Mouse (Mus musculus) heart, adult 9 months (tissue): Measurements from ENCODE around the gene Bpifa2.
"Not testable (repeated sequence)": the region's sequence is repeated elsewhere in the genome, so short reads cannot be mapped to it uniquely, and the experiment has no call there.

Source experiments
- DNase-seq, 2 experiments: peaks; one replicate each; pipeline ENCODE4 v3.0.0; 2022; ENCODE audit warnings: low spot score in 2 of 2

Gene Bpifa2

DNA sequence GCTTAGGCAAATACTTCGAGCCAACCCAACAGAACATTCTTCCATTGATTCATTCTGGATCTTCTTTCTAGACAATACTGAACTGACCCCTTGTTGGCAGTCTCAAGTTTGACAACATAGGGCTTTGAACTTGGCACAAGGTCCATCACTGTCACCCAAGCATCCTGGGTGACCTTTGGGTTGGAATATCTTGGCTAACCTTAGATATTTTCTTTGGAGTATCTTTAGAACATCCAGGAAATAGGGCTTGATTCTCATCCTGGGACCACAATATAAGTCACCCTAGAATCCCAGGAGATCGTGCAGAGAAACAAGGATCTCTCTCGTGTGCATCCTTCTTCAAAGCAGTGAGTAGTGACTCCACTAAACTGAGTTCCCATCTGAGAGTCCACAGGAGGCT is at the start of gene Bpifa2:
Gene Bpifa2 (plus strand): TSS at position 301 of the 400 bp plus-strand sequence.
- no peak for DNase-seq

DNA sequence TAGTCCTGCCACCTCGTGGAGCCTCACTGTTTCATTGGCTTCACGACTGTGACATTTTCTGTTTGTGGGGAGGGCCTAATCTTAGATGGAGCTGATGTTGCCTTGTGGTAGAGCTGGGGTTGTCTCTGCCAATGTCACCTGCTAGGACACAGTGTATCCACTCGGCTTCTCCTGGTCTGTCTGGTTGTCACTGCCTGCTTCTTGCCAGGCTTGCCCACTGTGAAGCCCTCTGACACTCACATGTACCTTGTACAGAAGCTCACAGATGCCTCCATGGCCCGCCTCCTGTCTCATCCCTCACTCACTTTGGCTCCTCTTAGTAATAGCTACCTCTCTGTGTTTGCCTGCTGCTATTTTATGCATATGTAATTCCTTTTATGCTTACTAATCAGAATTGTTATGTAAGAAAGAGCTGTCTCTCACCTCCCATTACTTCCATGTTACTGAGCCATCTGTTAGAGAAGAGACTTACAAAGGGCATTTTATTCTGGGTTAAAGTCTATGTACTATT is 45.2 kb upstream of the Bpifa2 start:
- no peak for DNase-seq

DNA sequence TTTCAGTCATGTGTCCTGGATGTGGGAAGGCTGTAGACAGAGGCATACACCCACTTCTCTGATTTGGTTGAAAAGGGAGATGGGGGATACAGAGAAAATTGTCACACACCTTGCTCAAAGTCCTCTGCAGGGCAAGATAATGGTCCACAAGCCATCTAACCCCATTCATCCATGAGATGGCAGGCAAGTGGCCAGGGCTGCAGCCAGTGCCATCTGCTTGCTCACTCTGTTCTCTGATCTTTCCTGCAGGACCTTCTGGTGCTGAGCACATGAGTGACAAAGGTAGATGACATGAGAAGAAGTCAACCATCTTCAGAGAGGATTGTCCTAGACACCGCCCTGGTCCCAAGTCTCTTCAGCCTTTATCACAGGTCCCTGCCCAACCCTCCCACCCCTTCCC is 44.7 kb upstream of the Bpifa2 start:
- no peak for DNase-seq

DNA sequence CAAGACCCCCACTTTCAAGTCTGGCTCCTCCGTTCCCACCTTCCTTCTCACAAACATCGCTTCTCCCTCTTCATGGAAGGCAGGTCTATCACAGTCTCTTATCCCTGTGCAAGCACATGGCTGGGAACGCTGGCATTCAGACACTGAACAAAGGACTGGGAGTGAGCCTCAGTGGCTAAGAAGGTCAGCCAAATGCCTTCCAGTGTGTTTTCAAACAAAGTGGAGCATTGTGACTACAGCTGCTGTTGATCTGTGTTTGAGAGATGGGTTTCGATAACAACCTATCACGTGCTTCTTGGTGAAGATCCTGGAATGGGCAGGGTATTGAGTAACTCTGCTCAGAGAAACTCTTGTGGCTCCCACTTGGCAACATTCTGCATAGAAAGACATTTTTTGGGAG is 37.8 kb upstream of the Bpifa2 start:
- no peak for DNase-seq

DNA sequence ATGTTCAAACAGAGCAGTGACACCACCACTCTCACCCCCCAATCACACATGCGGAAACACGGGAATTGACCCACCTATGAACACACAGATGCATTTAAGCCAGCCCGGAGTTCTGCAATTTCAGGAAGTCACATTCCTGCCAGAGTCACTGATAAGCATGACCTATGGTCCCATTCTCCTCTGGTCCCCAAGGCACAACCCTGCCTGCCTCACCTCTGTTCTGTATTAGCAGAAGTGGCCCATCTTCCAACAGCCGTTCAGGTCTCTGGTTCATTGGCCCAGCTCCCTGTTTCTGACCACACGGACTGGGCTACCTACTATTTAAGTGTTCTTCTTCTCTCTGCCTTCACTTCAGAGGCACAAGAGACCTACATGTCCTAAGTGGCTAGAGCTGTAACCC is 33.5 kb upstream of the Bpifa2 start, which contains the start of gene Bpifa6:
Gene Bpifa6 (plus strand): TSS at position 364 of the 400 bp plus-strand sequence.
- DNase-seq, result no peak

DNA sequence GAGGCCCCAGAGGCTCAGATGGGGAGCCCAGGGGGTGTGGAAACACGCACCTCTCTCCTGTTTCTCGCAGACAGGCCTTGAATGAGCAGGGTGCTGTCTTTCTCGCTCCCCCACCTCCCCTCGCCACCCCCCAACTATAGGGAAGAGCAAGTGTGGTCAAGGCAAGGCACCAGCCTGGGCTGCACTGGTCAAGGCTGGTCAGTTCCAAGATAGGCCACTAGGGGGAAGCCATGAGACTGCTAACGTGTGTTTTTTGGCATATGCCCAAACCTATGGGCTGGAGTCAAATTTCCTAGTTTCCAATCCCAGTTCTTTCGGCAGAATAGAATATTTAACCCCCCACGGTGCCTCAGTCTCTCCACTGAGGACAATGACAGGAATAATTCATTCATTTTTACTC is 12.3 kb upstream of the Bpifa2 start:
- DNase-seq, result peak; percentile 39 to 65

DNA sequence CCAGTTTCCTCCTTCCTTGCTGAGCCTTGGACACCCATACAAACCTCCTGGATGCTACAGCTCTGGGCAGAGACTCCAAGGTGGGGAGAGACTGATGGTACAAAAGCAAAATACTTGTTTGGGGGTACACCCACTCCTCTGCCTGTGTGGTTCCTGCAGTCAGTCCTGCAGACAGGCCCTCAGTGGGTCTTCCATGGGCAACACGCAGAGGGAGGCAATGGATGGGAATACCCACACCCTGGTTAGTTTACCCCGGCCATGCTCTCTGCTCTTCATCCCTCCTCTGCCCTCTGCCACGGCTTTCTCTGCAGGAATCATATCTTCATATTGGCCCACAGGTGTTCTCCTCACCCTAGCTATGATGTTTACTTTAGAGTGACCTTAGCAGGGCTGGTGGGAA is 7.6 kb upstream of the Bpifa2 start:
- no peak for DNase-seq

DNA sequence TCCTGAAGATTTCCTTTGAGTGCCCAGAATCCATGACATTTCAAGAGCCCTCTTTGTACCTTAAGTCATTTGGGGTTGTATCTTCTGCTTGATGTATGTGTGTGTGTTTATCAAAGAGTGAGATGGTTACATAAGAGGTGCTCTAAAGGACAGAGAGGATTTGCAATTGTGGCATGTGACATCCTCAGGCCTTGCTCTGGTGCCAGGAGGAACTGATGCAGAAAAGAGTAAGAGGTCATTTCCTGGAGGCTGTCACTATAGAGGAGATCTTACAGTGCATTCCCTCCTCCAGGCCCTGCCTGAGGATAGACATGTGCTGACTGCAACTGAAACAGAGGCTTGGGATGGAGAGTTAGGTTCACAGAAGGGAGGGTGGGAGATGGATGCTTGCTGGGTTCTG is 7.0 kb upstream of the Bpifa2 start:
- DNase-seq, result no peak

DNA sequence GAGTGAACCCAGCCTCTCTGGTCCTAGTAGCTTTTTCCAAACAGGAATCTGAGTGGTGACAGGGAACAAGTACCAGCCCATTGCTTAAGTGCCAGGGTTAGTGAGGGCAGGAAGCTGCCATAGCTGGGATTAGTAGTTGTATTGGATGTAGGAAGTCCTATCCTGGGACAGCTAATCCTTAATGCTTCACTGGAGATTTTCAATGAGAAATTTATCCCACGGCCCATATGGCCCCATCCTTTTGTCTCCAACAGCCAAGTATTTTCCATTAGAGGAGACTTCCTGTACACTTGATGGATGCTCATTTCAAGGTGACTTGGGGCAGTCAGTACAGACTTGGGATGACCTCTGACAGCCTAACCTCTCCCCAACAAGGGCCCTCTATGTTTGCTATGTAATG is 3.6 kb upstream of the Bpifa2 start:
- DNase-seq, result no peak

DNA sequence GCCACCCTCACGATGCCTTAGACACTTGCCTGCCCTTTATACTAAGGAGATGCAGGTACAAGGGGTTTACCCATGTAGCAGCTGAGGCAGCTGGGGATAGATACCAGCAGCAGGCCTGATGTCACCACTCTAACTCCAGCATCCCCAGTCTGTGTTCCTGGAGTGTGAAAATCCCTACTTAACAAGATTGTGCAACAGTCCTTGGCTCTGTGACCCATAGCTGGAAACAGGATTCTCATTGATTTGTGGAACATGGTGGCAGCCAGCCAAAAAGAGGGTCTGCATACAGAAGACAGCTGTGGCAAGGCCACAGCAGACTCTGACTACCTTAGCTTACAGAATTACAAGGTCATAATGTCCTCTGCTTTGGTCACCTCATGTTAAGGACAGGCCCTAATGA is 3.0 kb upstream of the Bpifa2 start:
- DNase-seq, result no peak

DNA sequence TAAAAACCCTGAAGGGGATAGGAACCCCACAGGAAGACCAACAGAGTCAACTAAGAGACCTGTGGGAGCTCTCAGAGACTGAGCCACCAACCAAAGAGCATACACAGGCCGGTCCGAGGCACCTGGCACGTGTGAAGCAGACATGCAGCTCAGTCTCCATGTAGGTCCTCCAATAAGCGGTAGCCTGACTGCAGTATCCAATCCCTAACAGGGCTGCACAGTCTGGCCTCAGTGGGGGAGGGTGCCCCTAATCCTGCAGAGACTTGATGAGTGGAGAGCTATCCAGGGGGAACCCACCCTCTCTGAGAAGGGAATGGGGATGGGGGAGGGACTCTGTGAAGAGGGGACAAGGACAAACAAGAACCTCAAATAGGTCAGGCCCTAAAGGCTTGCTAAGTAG is 2.3 kb upstream of the Bpifa2 start:
- DNase-seq, result no peak

DNA sequence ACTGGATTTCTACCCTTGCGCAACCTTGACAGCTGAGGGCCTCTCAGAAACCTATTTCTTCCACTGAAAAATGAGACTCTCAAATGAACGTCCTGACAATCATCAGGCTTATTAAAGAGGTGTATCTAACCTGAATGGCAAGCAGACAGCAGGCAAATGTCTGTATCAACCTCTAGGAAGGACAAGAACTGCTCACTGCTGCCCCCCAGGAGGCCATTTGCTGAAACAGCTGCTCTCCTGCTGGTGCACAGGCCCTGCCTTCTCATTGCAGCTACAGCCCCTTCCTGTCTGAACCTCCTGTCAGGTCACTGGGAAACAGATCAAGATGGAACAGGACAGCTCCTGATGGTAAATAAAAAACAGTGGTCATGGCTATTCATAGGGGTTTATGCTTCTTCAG is 1.7 kb upstream of the Bpifa2 start:
- no peak for DNase-seq

DNA sequence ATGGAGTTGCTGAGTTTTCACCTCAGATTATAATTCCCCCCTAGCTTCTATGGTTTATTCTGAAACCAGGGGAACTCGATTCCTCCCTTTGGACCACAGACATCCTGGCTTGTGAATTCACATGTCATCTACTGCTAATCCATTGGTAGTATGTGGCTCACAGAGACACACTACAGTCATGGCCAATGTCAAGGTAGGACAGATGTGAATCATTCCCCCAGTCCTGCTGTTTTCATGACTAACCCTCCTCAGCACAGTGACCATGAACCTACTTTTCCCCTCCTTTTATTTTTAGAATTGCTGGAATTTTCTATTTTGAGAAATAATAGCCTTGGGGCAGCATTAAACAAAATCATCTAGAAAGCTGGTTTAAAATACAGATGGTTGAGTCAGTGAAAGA is 684 bp upstream of the Bpifa2 start:
- no peak for DNase-seq

DNA sequence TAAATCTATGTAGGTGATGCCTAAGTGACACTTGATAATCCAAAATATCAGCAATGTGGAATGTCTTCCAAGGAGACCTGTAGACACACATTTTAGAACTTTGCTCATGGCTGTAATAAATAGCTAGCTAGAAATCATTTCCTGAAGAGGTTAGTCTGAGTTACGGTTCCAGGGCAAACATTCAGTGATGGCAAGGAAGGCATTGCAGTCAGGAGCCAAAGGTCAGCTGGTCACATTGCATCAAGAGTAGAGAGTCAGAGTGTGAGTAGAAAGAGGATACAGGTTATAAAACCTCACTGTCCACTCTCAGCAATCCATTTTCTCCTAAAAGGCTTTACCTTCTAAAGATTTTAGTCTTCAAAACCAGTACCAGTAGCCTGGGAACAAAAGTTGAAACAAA is 9.9 kb downstream of the Bpifa2 start:
- no peak for DNase-seq

DNA sequence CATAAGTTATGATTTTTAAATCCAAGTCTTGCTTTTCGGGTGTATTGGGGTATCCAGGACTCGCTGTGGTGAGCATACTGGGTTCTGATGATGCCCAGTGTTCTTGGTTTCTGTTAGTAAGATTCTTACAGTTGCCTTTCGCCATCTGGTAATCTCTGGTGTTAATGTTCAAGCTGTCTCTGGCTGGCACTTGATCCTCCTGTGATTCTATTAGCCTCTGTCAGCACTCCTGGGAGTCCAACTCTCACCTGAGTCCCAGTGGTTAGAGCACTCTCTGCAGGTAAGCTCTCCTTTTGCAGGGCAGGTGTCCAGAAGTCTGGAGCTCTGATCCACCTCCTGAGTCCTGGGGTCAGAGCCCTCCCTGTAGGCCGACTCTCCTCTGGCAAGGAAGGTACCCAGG is 16.6 kb downstream of the Bpifa2 start:
- not testable (repeated sequence) for DNase-seq

DNA sequence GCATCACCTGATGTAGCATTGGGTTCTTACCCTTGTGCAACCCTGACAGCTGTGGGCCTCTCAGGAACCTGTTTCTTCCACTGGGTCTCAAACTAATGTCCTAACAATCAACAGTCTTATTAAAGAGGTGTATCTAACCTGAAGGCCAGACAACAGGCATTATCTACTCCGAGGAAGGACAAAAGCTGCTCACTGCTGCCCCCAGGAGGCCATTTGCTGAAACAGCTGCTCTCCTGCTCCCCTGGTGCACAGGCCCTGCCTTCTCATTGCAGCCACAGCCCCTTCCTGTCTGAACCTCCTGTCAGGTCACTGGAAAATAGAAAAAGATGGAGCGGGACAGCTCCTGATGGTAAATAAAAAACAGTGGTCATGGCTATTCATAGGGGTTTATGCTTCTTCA is 30.9 kb downstream of the Bpifa2 start:
- DNase-seq, result no peak

DNA sequence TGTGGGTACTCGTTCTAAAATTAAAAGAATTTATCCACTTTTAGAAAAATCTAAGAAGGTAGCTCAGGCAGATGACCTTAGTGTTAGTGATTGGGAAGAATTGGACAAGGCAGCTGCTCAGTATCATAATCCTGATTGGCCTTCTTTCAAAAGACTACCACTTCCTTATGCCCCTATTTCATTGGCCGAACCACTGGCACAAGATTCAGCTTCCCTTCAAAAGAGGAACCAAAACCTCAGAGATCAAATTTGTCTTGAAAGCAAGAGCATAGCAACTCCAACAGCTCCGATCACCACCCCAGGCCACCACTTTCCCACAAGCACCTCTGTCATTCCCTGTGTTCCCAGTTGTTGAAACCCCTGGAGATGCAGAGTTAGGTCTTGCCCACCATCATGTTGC is 36.7 kb downstream of the Bpifa2 start:
- peak in 1 of 2 experiments; percentile 12 for DNase-seq

DNA sequence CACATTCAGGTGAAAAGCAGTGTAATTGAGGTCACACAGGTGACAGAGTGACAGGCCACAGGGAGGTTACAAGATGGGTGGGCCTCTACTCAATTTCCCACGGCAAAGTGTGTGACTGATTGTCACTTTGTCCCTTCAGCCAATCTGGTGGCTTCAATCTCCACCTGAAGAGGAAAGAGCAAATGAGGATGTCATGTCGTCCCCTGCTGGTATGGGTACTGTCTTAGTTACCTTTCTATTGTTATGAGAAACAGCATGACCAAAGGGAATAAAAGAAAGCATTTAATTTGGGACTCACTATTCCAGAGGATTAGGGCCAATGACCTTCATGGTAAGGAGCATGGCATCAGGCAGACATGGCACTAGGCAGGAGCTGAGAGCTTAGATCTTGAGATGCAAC is 50.6 kb downstream of the Bpifa2 start:
- no peak for DNase-seq
